Mouse (Mus musculus): ENCODE results near the gene Gm11639. TPM values are rescaled to one million over a fixed set of nuclear protein-coding genes. Genes with fewer than 3 reads are reported as not detected.
A peak's percentile ranks its signal among the peaks of the same experiment; 100 is the strongest.

Gene Gm11639
- total and polyA plus RNA-seq, 3 experiments = 0.21 to 0.67 (median 0.32) TPM

DNA sequence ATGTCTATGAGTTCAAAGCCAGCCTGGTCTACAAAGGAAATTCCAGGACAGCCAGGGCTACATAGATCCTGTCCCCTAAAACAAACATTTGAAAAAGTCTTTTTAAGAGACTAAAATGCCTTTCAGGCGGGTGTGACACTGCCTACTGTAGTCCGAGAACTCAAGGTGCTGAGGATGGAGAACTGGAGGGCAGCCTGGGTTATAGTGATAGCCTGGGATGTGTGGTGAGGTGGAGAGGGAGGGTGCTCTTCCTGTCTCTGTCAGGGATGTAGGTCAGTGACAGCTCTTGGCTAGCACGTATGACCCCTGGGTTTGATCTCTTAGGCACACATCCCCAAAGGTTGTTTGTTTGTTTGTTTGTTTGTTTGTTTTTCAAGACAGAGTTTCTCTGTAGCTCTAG, 458.6 kb downstream of the Gm11639 start:
- no peak overlapping the region for H3K4me3 ChIP-seq (replicated peaks in 1 of 3; ENCODE audit: low read depth in 2 of 3, low read length in 2 of 3, poor library complexity in 1 of 3)
- H3K4me1 ChIP-seq (ENCODE audit: control insufficient read depth in 1 of 2, insufficient read depth in 2 of 2) = no peaks in the 10 kb centered on the region
- dilution Hi-C loops (cut with MboI; ENCODE audit: extremely low pct_ligation_motif_present, extremely low pct_unique_long_range_greater_than_20kb, low sequenced_read_pairs) (no loop called here), in situ Hi-C loops (cut with MboI; ENCODE audit: low pct_ligation_motif_present, low pct_unique_long_range_greater_than_20kb, low sequenced_read_pairs) (no loop called here)
- H3K4me2 ChIP-seq (ENCODE audit: insufficient read depth, low read depth, poor library complexity, severe bottlenecking) = no peak overlapping the region
- no peaks in the 10 kb centered on the region for H3K27me3 ChIP-seq (replicated peaks)
- no peak for DNase-seq (ENCODE audit: extremely low read depth)
- H3K27ac ChIP-seq (ENCODE audit: insufficient read depth, low read depth) = no peak overlapping the region
- H3K9ac ChIP-seq (ENCODE audit: insufficient read depth, low read depth) = no peak overlapping the region
- no peak for TF ChIP-seq JUN (IDR thresholded peaks at IDR 0.05; ENCODE audit: insufficient read depth, low read depth, low read length)
- TF ChIP-seq POLR2AphosphoS2 (IDR thresholded peaks at IDR 0.05; ENCODE audit: low read depth, low read length) = no peak
- no peak for TF ChIP-seq CHD1 (IDR thresholded peaks at IDR 0.05; ENCODE audit: low read depth, low read length)
- no peak for TF ChIP-seq ZMIZ1 (IDR thresholded peaks at IDR 0.05; ENCODE audit: low read depth, low read length)
- no peak for TF ChIP-seq KAT2A (IDR thresholded peaks at IDR 0.05; ENCODE audit: insufficient replicate concordance, low read length)
- no peak for TF ChIP-seq NRF1 (IDR thresholded peaks at IDR 0.05; ENCODE audit: low read depth, low read length)
- no peak for TF ChIP-seq E2F4 (IDR thresholded peaks at IDR 0.05; ENCODE audit: insufficient replicate concordance, low read depth, low read length)
- TF ChIP-seq MEF2A (IDR thresholded peaks at IDR 0.05; ENCODE audit: borderline replicate concordance, low read depth, low read length) = no peak
- TF ChIP-seq TBP (conservative IDR thresholded peaks at IDR 0.05; ENCODE audit: low read depth, low read length) = no peak
- no peak for TF ChIP-seq USF1 (IDR thresholded peaks at IDR 0.05; ENCODE audit: low read depth, low read length)
- no peak for TF ChIP-seq CHD2 (IDR thresholded peaks at IDR 0.05; ENCODE audit: low read length)
- TF ChIP-seq BHLHE40 (IDR thresholded peaks at IDR 0.05; ENCODE audit: low read depth, low read length) = no peak
- no peak for TF ChIP-seq MXI1 (IDR thresholded peaks at IDR 0.05; ENCODE audit: low read depth, low read length)
- no peak for TF ChIP-seq RCOR1 (conservative IDR thresholded peaks at IDR 0.05; ENCODE audit: low read depth, low read length)
- TF ChIP-seq SIN3A (IDR thresholded peaks at IDR 0.05; ENCODE audit: low read length) = no peak
- TF ChIP-seq GABPA (IDR thresholded peaks at IDR 0.05; ENCODE audit: insufficient replicate concordance, low read depth, low read length) = no peak
- TF ChIP-seq ETS1 (conservative IDR thresholded peaks at IDR 0.05; ENCODE audit: low read depth, low read length) = no peak
- no peaks in the 10 kb centered on the region for H3K9me3 ChIP-seq (replicated peaks; ENCODE audit: low read length)
- no peaks in the 10 kb centered on the region for H3K79me2 ChIP-seq (replicated peaks; ENCODE audit: control insufficient read depth, extremely low read depth, insufficient read depth, poor library complexity, severe bottlenecking)
- peaks cover 21 to 32% of the 10 kb centered on the region in 2 experiments for H3K36me3 ChIP-seq (replicated peaks in 1 of 2; ENCODE audit: control insufficient read depth in 1 of 2, insufficient read depth in 1 of 2, low read length in 1 of 2)

DNA sequence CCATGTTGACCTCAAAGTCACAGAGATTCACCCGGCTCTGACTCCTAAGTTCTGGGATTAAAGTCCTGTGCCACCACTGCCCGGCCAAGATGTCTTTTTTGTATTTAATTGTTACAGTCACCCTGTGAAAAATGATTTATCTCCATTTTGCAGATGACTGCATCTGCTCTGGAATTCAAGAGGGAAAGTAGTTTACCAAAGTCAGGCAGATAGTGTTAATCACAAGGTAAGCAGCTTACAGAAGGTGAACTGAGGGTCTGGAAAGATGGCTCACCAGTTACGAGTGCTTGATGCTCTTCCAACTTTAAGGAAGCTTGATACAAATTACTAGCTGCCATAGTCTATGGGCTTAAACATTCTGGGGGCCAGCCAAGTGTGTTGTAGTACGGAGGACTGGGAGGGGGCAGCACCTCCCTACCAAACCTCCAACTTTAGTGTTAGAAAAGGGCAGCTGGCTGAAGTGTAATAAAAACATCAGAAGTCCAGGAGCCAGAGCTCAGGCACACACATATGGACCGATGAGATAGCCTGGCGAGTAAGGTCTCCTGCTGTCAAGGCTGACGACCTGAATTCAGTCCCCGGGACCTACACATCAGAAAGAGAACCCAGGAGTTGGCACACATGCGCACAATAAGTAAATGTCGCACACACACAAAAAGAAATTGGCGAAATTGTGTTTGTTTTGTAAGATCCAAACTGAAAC, 459.2 kb downstream of the Gm11639 start:
- no peak overlapping the region for H3K4me3 ChIP-seq (replicated peaks in 1 of 3; ENCODE audit: low read depth in 2 of 3, low read length in 2 of 3, poor library complexity in 1 of 3)
- H3K4me2 ChIP-seq (ENCODE audit: insufficient read depth, low read depth, poor library complexity, severe bottlenecking) = no peak overlapping the region
- TF ChIP-seq E2F4 (IDR thresholded peaks at IDR 0.05; ENCODE audit: insufficient replicate concordance, low read depth, low read length) (no peak), RAD21 (IDR thresholded peaks at IDR 0.05; ENCODE audit: low read depth, low read length) (peak; percentile 13), NRF1 (IDR thresholded peaks at IDR 0.05; ENCODE audit: low read depth, low read length) (no peak), MEF2A (IDR thresholded peaks at IDR 0.05; ENCODE audit: borderline replicate concordance, low read depth, low read length) (no peak), USF1 (IDR thresholded peaks at IDR 0.05; ENCODE audit: low read depth, low read length) (no peak), POLR2AphosphoS2 (IDR thresholded peaks at IDR 0.05; ENCODE audit: low read depth, low read length) (no peak), CTCF (conservative IDR thresholded peaks at IDR 0.05 in 1 of 2, IDR thresholded peaks at IDR 0.05 in 1 of 2; ENCODE audit: low read depth in 2 of 2, low read length in 2 of 2) (peak in 1 of 2 experiments; percentile 19; a peak in 1 of 4 replicates)
- H3K9ac ChIP-seq (ENCODE audit: insufficient read depth, low read depth) = no peak overlapping the region
- peaks cover 16 to 26% of the 10 kb centered on the region in 2 experiments for H3K36me3 ChIP-seq (replicated peaks in 1 of 2; ENCODE audit: control insufficient read depth in 1 of 2, insufficient read depth in 1 of 2, low read length in 1 of 2)
- H3K27ac ChIP-seq (ENCODE audit: insufficient read depth, low read depth) = no peak overlapping the region
- DNase-seq (ENCODE audit: extremely low read depth) = no peak
- dilution Hi-C loops (cut with MboI; ENCODE audit: extremely low pct_ligation_motif_present, extremely low pct_unique_long_range_greater_than_20kb, low sequenced_read_pairs) = no loop called here
- no peaks in the 10 kb centered on the region for H3K79me2 ChIP-seq (replicated peaks; ENCODE audit: control insufficient read depth, extremely low read depth, insufficient read depth, poor library complexity, severe bottlenecking)
- H3K9me3 ChIP-seq (replicated peaks; ENCODE audit: low read length) = no peaks in the 10 kb centered on the region
- H3K4me1 ChIP-seq (ENCODE audit: control insufficient read depth in 1 of 2, insufficient read depth in 2 of 2) = no peaks in the 10 kb centered on the region
- no peaks in the 10 kb centered on the region for H3K27me3 ChIP-seq (replicated peaks)
- in situ Hi-C loops (cut with MboI; ENCODE audit: low pct_ligation_motif_present, low pct_unique_long_range_greater_than_20kb, low sequenced_read_pairs) = no loop called here

Measured in CH12.LX (cell line).